Mouse (Mus musculus) intestine, postnatal 0 days (tissue): ENCODE measurements around the gene Jarid2. TPM values are rescaled to one million over a fixed set of nuclear protein-coding genes. Genes with fewer than 3 reads are reported as not detected.

Experiments
- ATAC-seq: fragments of 200-750 bp; cut with Nextera tagmentation; 2 replicates; pipeline ENCODE4 v1.8.0; 2017; ENCODE audit warnings: mild to moderate bottlenecking, moderate TSS enrichment, moderate library complexity
- H3K27ac ChIP-seq: fragments of 300-500 bp; sonication (generic); 2 replicates; pipeline ENCODE4 v1.5.1; 2014; ENCODE audit warnings: mild to moderate bottlenecking, low read depth, low read length, moderate library complexity
- H3K27me3 ChIP-seq: fragments of 300-500 bp; sonication (generic); replicated peaks from 2 replicates; pipeline ENCODE4 v1.6.1; 2014; ENCODE audit warnings: low read length, mixed read lengths; ENCODE audit not compliant: control insufficient read depth, insufficient read depth
- H3K36me3 ChIP-seq: fragments of 300-500 bp; sonication (generic); 2 replicates; pipeline ENCODE4 v1.6.1; 2014; ENCODE audit warnings: mild to moderate bottlenecking, moderate library complexity; ENCODE audit not compliant: control insufficient read depth, insufficient read depth
- H3K4me1 ChIP-seq: fragments of 300-500 bp; sonication (generic); replicated peaks from 2 replicates; pipeline ENCODE4 v1.6.1; 2014; ENCODE audit warnings: antibody characterized with exemption, low read length, mixed read lengths; ENCODE audit not compliant: control insufficient read depth, insufficient read depth
- H3K4me2 ChIP-seq: fragments of 300-500 bp; sonication (generic); replicated peaks from 2 replicates; pipeline ENCODE4 v1.6.1; 2014; ENCODE audit warnings: low read depth, mild to moderate bottlenecking, moderate library complexity
- H3K4me3 ChIP-seq: fragments of 300-500 bp; sonication (generic); 2 replicates; pipeline ENCODE4 v1.5.1; 2014; ENCODE audit warnings: low read depth, low read length
- H3K9ac ChIP-seq: fragments of 300-500 bp; sonication (generic); 2 replicates; pipeline ENCODE4 v1.6.1; 2014; ENCODE audit warnings: mild to moderate bottlenecking, low read depth, low read length
- H3K9me3 ChIP-seq: fragments of 300-500 bp; sonication (generic); 2 replicates; pipeline ENCODE4 v1.6.1; 2016; ENCODE audit warnings: mixed run types; ENCODE audit not compliant: control insufficient read depth
- CTCF ChIP-seq: sonication (generic); IDR thresholded peaks from 2 replicates; pipeline ENCODE4 v1.5.1; 2016; ENCODE audit warnings: low read depth, mild to moderate bottlenecking, control low read depth, antibody characterized with exemption, moderate library complexity
- WGBS: fragments of 180-500 bp; shearing (Covaris S2); extraction: QIAGEN DNeasy Blood & Tissue Kit; methylation state at CpG from one replicate; pipeline ENCODE4 v1.1.7; 2014; 5-methylcytosine and 5-hydroxymethylcytosine counted together
- polyA plus RNA-seq: library from polyadenylated mRNA; unstranded; fragments of >200 nt; fragmentation: Nextera tagmentation; extraction: Ambion mirVana; gene quantifications from 2 replicates; pipeline ENCODE4 v1.2.1, GENCODE M21; 2015

Gene Jarid2
- polyA plus RNA-seq, 1 experiment from 2014 or later, result 6.8 TPM

GRCm38 (mm10) chr13:44953546-44954231 lies 224.4 kb downstream of the Jarid2 start:
- no peak for ATAC-seq

DNA sequence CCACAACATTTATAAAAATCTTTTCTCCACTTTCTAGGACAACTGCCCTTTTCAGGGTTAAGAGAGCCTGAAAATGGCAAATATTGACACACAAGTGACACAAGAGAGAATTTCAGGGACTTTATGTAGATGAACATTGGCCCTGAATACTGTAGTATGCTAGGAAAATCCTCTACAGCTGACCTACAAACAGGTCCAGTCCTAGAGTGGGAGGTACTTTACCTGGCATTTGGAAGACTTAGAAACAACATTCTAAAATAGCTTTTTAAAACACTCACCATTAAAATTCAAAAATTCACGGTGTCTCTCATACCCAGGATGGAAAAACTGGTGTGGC lies 224.9 kb downstream of the Jarid2 start:
- Histone ChIP-seq H3K27ac (no peak overlapping the region), H3K9me3 (no peaks in the 10 kb centered on the region), H3K9ac (no peak overlapping the region), H3K4me2 (no peak overlapping the region), H3K36me3 (no peaks in the 10 kb centered on the region), H3K4me3 (no peak overlapping the region), H3K4me1 (no peaks in the 10 kb centered on the region), H3K27me3 (no peaks in the 10 kb centered on the region)
- TF ChIP-seq CTCF, result no peak
- ATAC-seq, result no peak
- WGBS, result 94% methylated on average over 1 of the region's 1 CpGs

More at GRCm38 (mm10) chr13:44953546-44954231, 224.4 kb downstream of the Jarid2 start:
- Histone ChIP-seq H3K9ac (no peak overlapping the region), H3K27me3 (no peaks in the 10 kb centered on the region), H3K36me3 (no peaks in the 10 kb centered on the region), H3K4me2 (no peak overlapping the region), H3K4me3 (no peak overlapping the region), H3K27ac (no peak overlapping the region), H3K4me1 (no peaks in the 10 kb centered on the region), H3K9me3 (no peaks in the 10 kb centered on the region)
- WGBS, result 86% methylated on average over 8 of the region's 8 CpGs
- TF ChIP-seq CTCF, result no peak

DNA sequence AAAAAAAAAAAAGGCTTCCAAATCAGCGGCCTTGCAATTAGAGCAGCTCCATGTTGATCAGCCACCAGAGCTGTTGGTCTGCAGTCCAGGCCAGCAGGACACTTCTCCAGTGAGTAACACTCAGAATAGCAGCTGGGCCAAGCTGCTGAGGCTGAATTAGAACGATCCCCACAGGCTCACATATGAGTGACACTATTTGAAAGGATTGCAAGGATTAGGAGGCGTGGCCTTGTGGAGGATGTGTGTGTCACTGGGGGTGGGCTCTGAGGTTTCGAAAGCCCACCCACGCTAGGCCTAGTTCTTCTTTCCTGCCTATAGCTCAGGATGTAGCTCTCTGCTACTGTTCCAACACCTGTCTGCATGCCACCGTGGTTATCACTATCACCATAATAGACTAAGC lies 226.5 kb downstream of the Jarid2 start:
- Histone ChIP-seq H3K27ac (no peak overlapping the region), H3K4me1 (no peaks in the 10 kb centered on the region), H3K9me3 (no peaks in the 10 kb centered on the region), H3K36me3 (no peaks in the 10 kb centered on the region), H3K4me3 (no peak overlapping the region), H3K9ac (no peak overlapping the region), H3K27me3 (no peaks in the 10 kb centered on the region), H3K4me2 (no peak overlapping the region)
- ATAC-seq, result no peak
- WGBS, result 94% methylated on average over 6 of the region's 6 CpGs
- TF ChIP-seq CTCF, result no peak

- TF ChIP-seq CTCF, result no peak
- no peak for ATAC-seq
- Histone ChIP-seq H3K9ac (no peak overlapping the region), H3K4me3 (no peak overlapping the region), H3K9me3 (no peaks in the 10 kb centered on the region), H3K4me1 (no peaks in the 10 kb centered on the region), H3K36me3 (no peaks in the 10 kb centered on the region), H3K27ac (no peak overlapping the region), H3K27me3 (no peaks in the 10 kb centered on the region), H3K4me2 (no peak overlapping the region)
- WGBS, result 89% methylated on average over 8 of the region's 8 CpGs
Observed at GRCm38 (mm10) chr13:44957049-44957448, 227.8 kb downstream of the Jarid2 start.

DNA sequence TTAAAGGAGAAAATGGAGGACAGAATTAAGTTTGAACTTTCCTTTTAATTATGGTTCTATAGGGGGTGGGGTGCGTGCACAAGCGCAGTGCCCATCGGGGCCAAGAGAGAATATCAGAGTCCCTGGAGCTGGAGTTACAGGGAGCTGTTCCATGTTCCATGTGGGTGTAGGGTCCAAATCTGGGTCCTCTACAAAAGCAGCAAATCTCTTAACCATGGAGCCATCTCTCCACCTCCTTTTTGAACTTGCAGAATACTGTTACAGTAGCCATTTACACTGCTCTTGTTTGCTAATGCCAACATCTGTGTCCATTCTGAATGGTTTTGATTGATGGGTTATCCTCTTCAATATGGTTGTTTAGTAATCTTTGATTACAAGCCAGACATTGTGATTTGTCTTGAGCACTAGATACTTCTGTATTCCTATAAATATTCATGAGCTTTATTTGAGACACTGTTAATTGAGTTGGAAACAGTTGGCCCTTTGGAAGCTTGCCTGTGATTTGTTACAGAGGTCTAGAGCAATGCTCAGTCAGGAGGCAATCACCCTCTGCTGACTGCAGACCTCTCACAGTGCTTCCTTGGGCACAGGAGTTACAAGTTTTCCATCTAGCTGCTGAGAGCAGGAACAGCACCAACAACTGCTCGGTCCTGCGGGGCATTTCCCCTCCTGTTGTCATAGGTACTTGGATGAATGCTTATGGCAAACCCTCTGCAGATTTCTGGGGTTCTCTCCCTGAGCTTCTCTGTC lies 231.4 kb downstream of the Jarid2 start:
- TF ChIP-seq CTCF, result no peak
- no peak overlapping the region for H3K4me3 ChIP-seq
- H3K36me3 ChIP-seq, result peaks cover 11% of the 10 kb centered on the region
- no peaks in the 10 kb centered on the region for H3K9me3 ChIP-seq
- no peak overlapping the region for H3K9ac ChIP-seq
- H3K27me3 ChIP-seq, result no peaks in the 10 kb centered on the region
- no peaks in the 10 kb centered on the region for H3K4me1 ChIP-seq
- no peak overlapping the region for H3K4me2 ChIP-seq
- no peak for ATAC-seq
- 93% methylated on average over 5 of the region's 5 CpGs for WGBS
- no peak overlapping the region for H3K27ac ChIP-seq
